8 mouse cellular contexts compared by ENCODE assay signal in genomic region chr10:14089488-14089887, GRCm38 (mm10).
DNase-seq lines count a peak whose midpoint lies in the region; ATAC-seq and TF ChIP-seq lines count a peak whose summit lies in the region.

No protein-coding gene starts in this region.

- no peak overlapping the region for H3K9ac ChIP-seq in hindbrain, postnatal 0 days (replicated peaks; ENCODE audit: low read length)
- no peak overlapping the region for H3K9ac ChIP-seq in hindbrain, embryonic 16.5 days (ENCODE audit: low read depth, low read length)
- H3K9ac ChIP-seq in liver, postnatal 0 days (replicated peaks) = no peak overlapping the region

- H3K27me3 ChIP-seq in hindbrain, postnatal 0 days (ENCODE audit: insufficient read depth, low read length) = no peaks in the 10 kb centered on the region
- no peaks in the 10 kb centered on the region for H3K27me3 ChIP-seq in hindbrain, embryonic 16.5 days (replicated peaks; ENCODE audit: control insufficient read depth, insufficient read depth, low read length)
- no peaks in the 10 kb centered on the region for H3K27me3 ChIP-seq in liver, postnatal 0 days (ENCODE audit: insufficient read depth, low read length)

- no peak overlapping the region for H3K27ac ChIP-seq in hindbrain, postnatal 0 days
- no peak overlapping the region for H3K27ac ChIP-seq in hindbrain, embryonic 16.5 days (ENCODE audit: low read depth, low read length)
- H3K27ac ChIP-seq in liver, postnatal 0 days (ENCODE audit: low read depth) = no peak overlapping the region

- no peak for TF ChIP-seq EP300 in liver, postnatal 0 days (IDR thresholded peaks at IDR 0.05; ENCODE audit: low read depth)

- no peak overlapping the region for H3K4me3 ChIP-seq in hindbrain, postnatal 0 days (ENCODE audit: low read length)
- no peak overlapping the region for H3K4me3 ChIP-seq in hindbrain, embryonic 16.5 days (ENCODE audit: low read length)
- no peak overlapping the region for H3K4me3 ChIP-seq in liver, postnatal 0 days (ENCODE audit: low read depth, low read length)

- ATAC-seq in hindbrain, postnatal 0 days = no peak
- ATAC-seq in hindbrain, embryonic 16.5 days = no peak
- ATAC-seq in liver, postnatal 0 days = no peak
- no peak for ATAC-seq in megakaryocyte, adult 5-6 weeks (ENCODE audit: poor library complexity, severe bottlenecking)

- H3K9me3 ChIP-seq in hindbrain, postnatal 0 days (ENCODE audit: low read length) = no peaks in the 10 kb centered on the region
- H3K9me3 ChIP-seq in hindbrain, embryonic 16.5 days (ENCODE audit: control insufficient read depth, low read length) = peaks cover 2% of the 10 kb centered on the region; the same call in 1 of the 2 replicates
- no peaks in the 10 kb centered on the region for H3K9me3 ChIP-seq in liver, postnatal 0 days (ENCODE audit: low read length)

- WGBS in hindbrain, postnatal 0 days = 44% methylated on average over 9 of the region's 9 CpGs
- 55% methylated on average over 9 of the region's 9 CpGs for WGBS in hindbrain, embryonic 16.5 days
- WGBS in liver, postnatal 0 days (ENCODE audit: insufficient replicate concordance) = 69% methylated on average over 9 of the region's 9 CpGs

- no peaks in the 10 kb centered on the region for H3K36me3 ChIP-seq in hindbrain, postnatal 0 days (ENCODE audit: insufficient read depth, low read length)
- H3K36me3 ChIP-seq in hindbrain, embryonic 16.5 days (ENCODE audit: control insufficient read depth, insufficient read depth, low read length) = no peaks in the 10 kb centered on the region
- H3K36me3 ChIP-seq in liver, postnatal 0 days (replicated peaks; ENCODE audit: insufficient read depth, low read length) = no peaks in the 10 kb centered on the region

- TF ChIP-seq CTCF in hindbrain, postnatal 0 days (IDR thresholded peaks at IDR 0.05; ENCODE audit: low read depth) = peak; percentile 64
- TF ChIP-seq CTCF in liver, postnatal 0 days (IDR thresholded peaks at IDR 0.05; ENCODE audit: low read depth) = peak; percentile 63

- no peak overlapping the region for H3K4me2 ChIP-seq in hindbrain, postnatal 0 days (ENCODE audit: low read depth, low read length)
- H3K4me2 ChIP-seq in hindbrain, embryonic 16.5 days (ENCODE audit: low read length) = no peak overlapping the region
- no peak overlapping the region for H3K4me2 ChIP-seq in liver, postnatal 0 days (ENCODE audit: low read depth, low read length)

- peak; percentile 59 for DNase-seq in hindbrain, postnatal 0 days (ENCODE audit: low spot score)
- peak; percentile 19 for DNase-seq in A20 (ENCODE audit: low read depth, low spot score)
- peak; percentile 4 for DNase-seq in Muller cell, postnatal 12 days (ENCODE audit: inconsistent ontology term)
- peak; percentile 23 for DNase-seq in liver, postnatal 0 days
- DNase-seq in T-cell, adult 2 months (ENCODE audit: low spot score) = no peak
- no peak for DNase-seq in right cerebral cortex, postnatal 14 days

- no peaks in the 10 kb centered on the region for H3K4me1 ChIP-seq in hindbrain, postnatal 0 days (ENCODE audit: insufficient read depth, low read length)
- no peaks in the 10 kb centered on the region for H3K4me1 ChIP-seq in hindbrain, embryonic 16.5 days (ENCODE audit: control insufficient read depth, insufficient read depth, low read depth, low read length)
- no peaks in the 10 kb centered on the region for H3K4me1 ChIP-seq in liver, postnatal 0 days (ENCODE audit: insufficient read depth)

Comparison
In these comparisons a context has a peak if more than half of its experiments do, and no peak if none do; other contexts are left out.
1. DNase-seq: peak in hindbrain, postnatal 0 days (single experiment), A20 (single experiment), Muller cell, postnatal 12 days (single experiment) and liver, postnatal 0 days (single experiment); none in T-cell, adult 2 months (single experiment) and right cerebral cortex, postnatal 14 days (single experiment).